Mouse (Mus musculus) MEL-GATA-1-ER (cell line): Measurements from ENCODE around the gene Lrrc4c.

ENCODE experiments used
- DNase-seq: peaks from one replicate; pipeline ENCODE4 v3.0.0-alpha.2; 2012; ENCODE audit warnings: low read depth; ENCODE audit errors: extremely low read depth

Lrrc4c gene

GRCm38 (mm10) chr2:97581132-97581531, 1263.2 kb downstream of the Lrrc4c start:
- no peak for DNase-seq

GRCm38 (mm10) chr2:97586322-97586721, 1268.4 kb downstream of the Lrrc4c start:
- DNase-seq, result no peak

GRCm38 (mm10) chr2:97590563-97590962, 1272.6 kb downstream of the Lrrc4c start:
- no peak for DNase-seq

- no peak for DNase-seq
Observed at GRCm38 (mm10) chr2:97604182-97604581, 1286.2 kb downstream of the Lrrc4c start.

- DNase-seq, result no peak
Observed at GRCm38 (mm10) chr2:97604688-97605215, 1286.8 kb downstream of the Lrrc4c start.

- DNase-seq, result no peak
Observed at GRCm38 (mm10) chr2:97609436-97609835, 1291.5 kb downstream of the Lrrc4c start.

- no peak for DNase-seq
Observed at GRCm38 (mm10) chr2:97610566-97610965, 1292.6 kb downstream of the Lrrc4c start.

GRCm38 (mm10) chr2:97614724-97615123, 1296.8 kb downstream of the Lrrc4c start:
- DNase-seq, result peak; percentile 5

- DNase-seq, result peak; percentile 55
Observed at GRCm38 (mm10) chr2:97618589-97618988, 1300.6 kb downstream of the Lrrc4c start.

- no peak for DNase-seq
Observed at GRCm38 (mm10) chr2:97639941-97640340, 1322.0 kb downstream of the Lrrc4c start.

GRCm38 (mm10) chr2:97641661-97642060, 1323.7 kb downstream of the Lrrc4c start:
- no peak for DNase-seq

- no peak for DNase-seq
Observed at GRCm38 (mm10) chr2:97652711-97653110, 1334.7 kb downstream of the Lrrc4c start.
